Mouse (Mus musculus) thymus, adult 2 months (tissue): ENCODE results near the gene Tgfb3.

Experiments
- CTCF ChIP-seq: fragments of 200-500 bp; IDR thresholded peaks from 2 replicates; pipeline ENCODE4 v1.5.1; 2012; ENCODE audit warnings: mild to moderate bottlenecking, control low read depth, low read length, moderate library complexity, borderline replicate concordance; ENCODE audit not compliant: control insufficient read depth, poor library complexity, insufficient read depth; ENCODE audit errors: extremely low read depth
- POLR2A ChIP-seq: fragments of 200-500 bp; IDR thresholded peaks from 2 replicates; pipeline ENCODE4 v1.6.1; 2012; ENCODE audit warnings: mild to moderate bottlenecking, low read length, control low read depth, moderate library complexity; ENCODE audit not compliant: control insufficient read depth, poor library complexity, insufficient read depth; ENCODE audit errors: extremely low read depth

DNA sequence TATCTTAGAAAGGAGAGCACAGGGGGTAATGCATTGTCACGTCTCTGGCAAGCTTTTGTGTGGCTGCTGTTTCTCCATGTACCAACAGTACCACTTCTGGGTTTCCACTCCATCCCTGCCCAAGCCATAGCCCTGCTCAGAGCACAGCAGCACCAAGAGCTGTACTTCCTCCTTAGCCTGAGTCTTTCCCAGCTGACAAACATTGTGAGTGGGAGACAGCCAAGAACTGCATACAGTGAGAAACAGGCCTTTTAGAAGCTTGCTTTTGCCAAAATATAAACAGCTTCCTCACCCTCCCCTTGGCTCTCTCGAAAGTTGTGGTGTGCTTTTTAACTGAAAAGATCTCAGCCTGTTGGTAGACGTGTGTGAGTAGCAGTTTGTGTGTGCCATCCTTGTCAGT is 71.5 kb downstream of the Tgfb3 start:
- TF ChIP-seq CTCF (no peak), POLR2A (no peak)
